Mouse (Mus musculus) liver, adult 2 months (tissue): ENCODE data around the gene Cyfip1.

Experiments
- CTCF ChIP-seq: fragments of 200-500 bp; IDR thresholded peaks from 2 replicates; pipeline ENCODE4 v1.5.1; 2011; ENCODE audit warnings: low read depth, low read length, control low read depth
- POLR2A ChIP-seq: fragments of 200-500 bp; IDR thresholded peaks from 2 replicates; pipeline ENCODE4 v1.6.1; 2011; ENCODE audit warnings: low read length, control low read depth; ENCODE audit not compliant: insufficient read depth; ENCODE audit errors: extremely low read depth

DNA sequence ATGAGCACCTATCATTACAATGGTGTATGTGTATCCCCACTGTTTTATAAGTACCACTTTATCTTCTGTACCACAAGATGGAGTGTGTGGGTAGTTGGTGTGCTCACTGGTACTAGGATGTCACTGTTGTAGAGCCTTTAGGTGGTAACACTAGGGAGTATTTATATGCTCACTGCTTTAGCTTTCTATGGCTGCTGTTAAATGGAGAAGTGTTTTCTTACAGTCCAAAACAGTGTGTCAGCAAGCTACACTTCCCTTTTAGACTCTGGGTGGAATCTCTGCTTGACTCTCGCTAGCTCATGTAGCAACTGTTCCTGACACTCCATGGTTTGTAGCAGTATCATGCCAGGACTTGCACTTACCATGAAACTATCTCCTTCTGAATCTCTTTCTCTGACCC lies 68.0 kb downstream of the Cyfip1 start:
- no peak for TF ChIP-seq CTCF
- no peak for TF ChIP-seq POLR2A
